Mouse (Mus musculus) testis, adult 2 months (tissue): ENCODE data around the gene Dohh. TPM values are rescaled to one million over a fixed set of nuclear protein-coding genes. Genes with fewer than 3 reads are reported as not detected.

ENCODE experiments used
- H3K27ac ChIP-seq: fragments of 200-500 bp; 2 replicates; pipeline ENCODE4 v1.5.1; 2012; ENCODE audit warnings: low read depth, low read length; ENCODE audit not compliant: control insufficient read depth, insufficient read depth
- H3K27me3 ChIP-seq: fragments of 200-500 bp; 2 replicates; pipeline ENCODE4 v1.6.1; 2012; ENCODE audit warnings: mild to moderate bottlenecking, low read length, moderate library complexity; ENCODE audit not compliant: control insufficient read depth, insufficient read depth
- H3K36me3 ChIP-seq: fragments of 200-500 bp; 2 replicates; pipeline ENCODE4 v1.6.1; 2012; ENCODE audit warnings: mild to moderate bottlenecking, low read length; ENCODE audit not compliant: control insufficient read depth, insufficient read depth
- H3K4me1 ChIP-seq: fragments of 200-500 bp; 2 replicates; pipeline ENCODE4 v1.6.1; 2012; ENCODE audit warnings: low read length; ENCODE audit not compliant: control insufficient read depth, insufficient read depth
- H3K4me3 ChIP-seq: fragments of 200-500 bp; 2 replicates; pipeline ENCODE4 v1.5.1; 2012; ENCODE audit warnings: low read depth, mild to moderate bottlenecking, low read length, moderate library complexity, mixed read lengths; ENCODE audit not compliant: control insufficient read depth
- CTCF ChIP-seq: fragments of 200-500 bp; IDR thresholded peaks from 2 replicates; pipeline ENCODE4 v1.5.1; 2012; ENCODE audit warnings: low read depth, mild to moderate bottlenecking, inconsistent platforms, low read length, moderate library complexity; ENCODE audit not compliant: control insufficient read depth, insufficient read depth, insufficient replicate concordance
- POLR2A ChIP-seq: fragments of 200-500 bp; IDR thresholded peaks from 2 replicates; pipeline ENCODE4 v1.6.1; 2012; ENCODE audit warnings: low read depth, mild to moderate bottlenecking, inconsistent platforms, low read length, moderate library complexity; ENCODE audit not compliant: control insufficient read depth
- polyA plus RNA-seq: library from polyadenylated mRNA; depleted of rRNA; stranded (reverse); fragments of >200 nt; gene quantifications from 2 replicates; pipeline ENCODE4 v1.2.3, GENCODE M21; 2012

Gene Dohh
- polyA plus RNA-seq, 1 experiment = 38.5 TPM

DNA sequence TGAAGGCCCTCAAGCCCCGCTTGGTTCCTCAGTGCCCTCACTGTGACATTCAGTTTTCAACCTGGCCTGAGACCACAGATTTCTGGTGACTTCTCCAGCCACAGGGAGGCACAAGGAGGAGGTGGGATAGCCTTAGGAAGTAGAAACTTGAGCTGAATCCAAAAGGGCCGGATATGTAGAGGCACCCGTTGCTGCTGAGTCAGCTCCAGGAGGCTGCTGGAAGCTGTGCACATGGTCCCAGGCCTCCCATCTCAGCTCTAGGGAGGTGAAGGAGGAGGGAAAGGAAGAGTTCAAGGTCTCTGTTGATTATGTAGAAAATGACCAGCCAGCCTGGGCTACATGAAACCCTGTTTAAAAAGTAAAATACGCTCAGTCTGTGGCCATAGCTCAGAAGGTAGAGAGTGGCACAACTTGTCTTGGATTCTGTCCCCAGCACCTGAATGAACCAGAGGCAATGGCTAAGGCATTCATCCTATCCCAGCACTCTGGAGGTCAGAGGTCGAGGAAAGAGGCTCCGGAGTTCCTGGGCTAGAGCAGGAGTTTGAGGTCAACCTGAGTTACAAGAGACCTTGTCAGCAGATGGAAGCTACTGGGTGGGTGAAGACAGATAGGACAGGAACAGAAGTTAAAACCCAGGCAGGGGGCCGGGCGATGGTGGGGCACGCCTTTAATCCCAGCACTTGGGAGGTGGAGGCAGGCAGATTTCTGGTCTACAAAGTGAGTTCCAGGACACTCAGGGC, 29.3 kb upstream of the Dohh start:
- no peaks in the 10 kb centered on the region for H3K36me3 ChIP-seq
- no peak overlapping the region for H3K4me3 ChIP-seq
- H3K4me1 ChIP-seq = peaks cover 39% of the 10 kb centered on the region
- TF ChIP-seq POLR2A (no peak), CTCF (no peak)
- H3K27me3 ChIP-seq = no peaks in the 10 kb centered on the region
- no peak overlapping the region for H3K27ac ChIP-seq

DNA sequence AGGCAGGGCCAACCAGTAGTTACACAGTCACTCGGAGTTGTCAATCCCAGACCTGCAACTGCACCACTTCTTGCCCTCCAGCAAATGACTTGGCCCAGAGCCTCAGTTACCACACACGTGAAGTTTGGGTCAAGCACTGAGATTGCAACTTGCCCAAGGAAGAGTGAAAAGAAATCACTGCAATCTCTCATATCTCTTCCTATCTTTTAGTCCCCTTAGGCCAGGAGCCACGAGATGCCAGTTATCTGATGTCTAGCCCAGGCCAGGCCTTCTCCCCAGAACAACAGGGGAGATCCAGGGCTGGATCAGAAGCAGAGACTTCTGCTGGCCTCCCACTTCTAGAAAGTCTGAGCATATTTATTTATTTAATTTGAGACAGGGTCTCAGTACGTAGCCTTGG, 28.7 kb upstream of the Dohh start:
- Histone ChIP-seq H3K36me3 (no peaks in the 10 kb centered on the region), H3K4me3 (no peak overlapping the region), H3K4me1 (peaks cover 38% of the 10 kb centered on the region), H3K27me3 (no peaks in the 10 kb centered on the region), H3K27ac (no peak overlapping the region)
- TF ChIP-seq POLR2A (no peak), CTCF (no peak)

DNA sequence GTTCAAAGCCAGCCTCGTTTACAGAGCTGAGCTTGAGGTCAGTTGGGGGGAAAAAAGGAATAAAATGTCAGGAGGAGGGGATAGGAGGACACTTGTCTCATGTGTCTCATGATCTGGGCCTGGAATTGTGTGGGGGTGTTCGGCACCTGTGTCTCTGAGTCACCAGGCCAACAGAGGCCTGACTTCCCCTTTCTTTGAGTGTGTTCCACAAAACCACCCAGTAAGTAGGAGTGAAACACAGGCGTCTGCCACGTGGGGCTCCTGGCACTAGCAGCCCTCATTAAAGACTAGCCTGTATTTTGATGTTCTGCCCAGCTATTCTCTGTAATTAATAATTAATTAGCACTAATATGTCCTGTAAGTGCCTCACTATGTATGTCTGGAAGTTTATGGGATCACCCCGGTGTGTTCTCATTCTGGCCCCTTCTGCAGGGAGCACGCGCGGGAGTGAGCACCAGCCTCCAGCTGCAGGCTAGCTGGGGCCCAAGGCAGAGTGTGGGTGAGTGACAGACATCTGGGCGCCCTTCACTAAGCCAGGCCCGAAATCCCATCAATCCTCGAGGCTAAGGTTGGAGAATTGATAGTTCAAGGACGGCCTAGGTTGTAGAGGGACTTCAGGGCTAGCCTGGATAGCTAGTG, 27.8 kb upstream of the Dohh start:
- H3K27ac ChIP-seq = peak overlapping the region; percentile 62
- H3K4me3 ChIP-seq = peak overlapping the region; percentile 98
- H3K36me3 ChIP-seq = no peaks in the 10 kb centered on the region
- TF ChIP-seq POLR2A (no peak), CTCF (no peak)
- H3K27me3 ChIP-seq = no peaks in the 10 kb centered on the region
- H3K4me1 ChIP-seq = peaks cover 31% of the 10 kb centered on the region

DNA sequence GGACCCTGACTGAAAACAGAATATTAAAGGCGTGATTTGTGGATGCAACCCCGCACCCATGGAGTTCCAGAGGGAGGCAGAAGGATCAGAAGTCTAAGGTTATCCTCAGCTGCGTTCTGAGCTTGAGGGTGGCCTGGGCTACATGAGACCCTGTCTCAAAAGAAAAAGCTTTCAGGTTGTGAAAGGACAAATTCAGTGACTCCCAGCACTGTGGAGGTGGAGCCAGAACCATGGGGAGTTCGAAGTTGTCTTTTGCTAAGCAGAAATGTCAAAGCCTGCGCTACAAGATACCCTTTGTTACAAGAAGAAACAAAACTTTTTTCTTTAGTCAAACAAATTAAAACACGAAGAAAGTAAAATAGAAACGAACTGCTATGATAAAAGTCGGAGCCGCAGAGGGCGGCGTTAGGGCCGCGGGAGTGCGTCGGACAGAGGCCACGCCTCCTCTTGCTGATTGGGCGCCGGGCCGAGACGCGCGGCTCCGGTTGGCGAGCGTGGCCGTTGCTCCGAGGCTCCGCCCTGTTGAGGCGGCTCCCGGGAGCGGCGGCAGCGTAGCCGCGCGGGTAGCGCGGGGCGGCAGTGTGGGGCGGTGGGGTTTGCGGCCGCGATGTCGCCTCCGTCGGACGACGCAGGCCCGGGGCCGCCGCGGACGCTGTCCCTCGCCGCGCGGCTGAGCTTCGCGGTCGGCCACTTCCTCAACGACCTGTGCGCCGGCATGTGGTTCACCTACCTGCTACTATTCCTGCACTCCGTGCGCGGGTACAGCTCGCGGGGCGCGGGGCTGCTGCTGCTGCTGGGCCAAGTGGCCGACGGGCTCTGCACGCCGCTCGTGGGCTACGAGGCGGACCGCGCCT, 27.0 kb upstream of the Dohh start, which contains the start of gene Mfsd12:
Mfsd12 (plus strand) TSS at position 501 of the 854 bp plus-strand sequence.
- no peaks in the 10 kb centered on the region for H3K27me3 ChIP-seq
- H3K4me3 ChIP-seq = peak within 1 kb of the TSS; percentile 98
- peak within 1 kb of the TSS; percentile 94 for H3K27ac ChIP-seq
- no peaks in the 10 kb centered on the region for H3K36me3 ChIP-seq
- peaks cover 26% of the 10 kb centered on the region for H3K4me1 ChIP-seq
- TF ChIP-seq POLR2A = peak; percentile 57; the same call in 1 of the 2 replicates
- TF ChIP-seq CTCF = no peak

DNA sequence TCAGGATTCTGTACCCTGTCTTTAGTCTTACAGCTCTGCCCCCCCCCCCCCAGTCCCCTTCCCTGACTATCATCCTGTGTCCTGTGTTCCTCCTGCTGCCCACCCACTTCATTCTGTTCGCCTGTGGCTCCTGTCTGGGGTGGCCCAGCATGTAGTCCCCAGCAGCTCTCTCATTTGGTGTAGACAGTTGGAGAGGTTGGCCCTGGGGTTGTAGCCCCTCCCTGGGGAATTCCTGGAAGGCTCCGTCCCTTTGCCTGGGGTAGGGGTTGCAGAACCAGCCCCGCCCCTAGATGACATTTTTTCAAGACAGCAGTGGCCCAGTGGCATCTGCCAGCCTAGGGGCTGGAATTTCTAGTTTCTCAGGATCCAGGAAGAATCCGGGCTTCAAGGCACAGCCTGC, 26.0 kb upstream of the Dohh start:
- H3K27me3 ChIP-seq = no peaks in the 10 kb centered on the region
- no peaks in the 10 kb centered on the region for H3K36me3 ChIP-seq
- no peak overlapping the region; the same call in 1 of the 2 replicates for H3K27ac ChIP-seq
- TF ChIP-seq CTCF (no peak), POLR2A (no peak)
- H3K4me3 ChIP-seq = peak overlapping the region; percentile 98
- peaks cover 31% of the 10 kb centered on the region for H3K4me1 ChIP-seq

DNA sequence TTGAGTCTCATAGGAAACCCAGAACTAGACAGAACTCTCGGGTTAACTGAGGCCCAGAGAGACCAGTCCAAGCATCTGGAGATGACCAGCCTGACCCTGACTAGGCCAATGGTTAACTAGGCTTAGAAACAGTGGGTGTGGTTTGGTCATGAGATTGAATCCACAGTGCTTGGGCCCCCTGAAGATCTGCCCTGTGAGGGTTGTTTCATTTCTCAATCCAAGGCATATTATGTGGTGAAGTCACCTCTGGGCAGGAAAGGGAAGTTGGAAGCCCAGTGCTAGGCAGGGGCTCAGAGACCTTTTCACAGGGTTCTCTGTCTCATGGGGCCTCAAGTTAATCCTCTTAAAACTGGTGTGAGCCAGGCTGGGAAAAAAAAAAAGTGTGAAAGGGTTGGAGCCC, 25.4 kb upstream of the Dohh start:
- Histone ChIP-seq H3K36me3 (no peaks in the 10 kb centered on the region), H3K27me3 (no peaks in the 10 kb centered on the region), H3K4me1 (peaks cover 36% of the 10 kb centered on the region), H3K4me3 (peak overlapping the region; percentile 98), H3K27ac (no peak overlapping the region)
- no peak for TF ChIP-seq POLR2A
- no peak for TF ChIP-seq CTCF

DNA sequence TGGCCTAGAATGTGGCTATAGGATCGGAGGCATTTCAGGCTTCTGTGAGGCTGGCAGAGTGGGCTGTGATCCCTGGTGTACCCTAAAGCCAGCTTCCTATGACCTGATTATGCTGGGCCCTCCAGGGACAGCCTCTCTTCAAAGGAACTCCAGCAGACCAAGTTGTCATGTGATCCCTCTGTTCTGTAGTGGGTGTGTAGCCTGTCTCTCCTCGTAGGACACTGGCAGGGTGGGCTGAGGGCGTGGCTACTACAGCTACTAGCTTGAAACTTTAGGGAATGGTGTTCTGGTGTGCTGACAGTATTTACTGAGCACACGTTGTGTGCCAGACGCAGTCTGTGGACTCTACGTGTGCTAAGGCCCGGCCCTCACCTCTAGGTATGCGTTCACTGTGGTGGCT, 23.5 kb upstream of the Dohh start:
- Histone ChIP-seq H3K27me3 (no peaks in the 10 kb centered on the region), H3K36me3 (no peaks in the 10 kb centered on the region), H3K4me3 (no peak overlapping the region), H3K27ac (no peak overlapping the region), H3K4me1 (peaks cover 41% of the 10 kb centered on the region)
- TF ChIP-seq POLR2A (no peak), CTCF (no peak)
